Mouse (Mus musculus): ENCODE results near the gene Ppp1r3g. TPM values are rescaled to one million over a fixed set of nuclear protein-coding genes. Genes with fewer than 3 reads are reported as not detected.
"Not testable (repeated sequence)": the region's sequence is repeated elsewhere in the genome, so short reads cannot be mapped to it uniquely, and the experiment has no call there.

Ppp1r3g gene
- total and polyA plus RNA-seq, 2 experiments from 2014 or later, result 0.50 to 4.3 TPM

GRCm38 (mm10) chr13:35968719-35969430 is 10.2 kb downstream of the Ppp1r3g start:
- Histone ChIP-seq H3K9me3 (ENCODE audit: low read length) (no peaks in the 10 kb centered on the region), H3K27ac (no peak overlapping the region), H3K36me3 (ENCODE audit: insufficient read depth, low read length) (no peaks in the 10 kb centered on the region), H3K27me3 (ENCODE audit: insufficient read depth, low read length) (peaks cover 8% of the 10 kb centered on the region; the same call in 1 of the 2 replicates), H3K4me3 (ENCODE audit: low read length) (peak overlapping the region; percentile 61), H3K4me2 (ENCODE audit: low read depth, low read length) (peak overlapping the region; percentile 100), H3K4me1 (ENCODE audit: insufficient read depth, low read length) (peaks cover 13% of the 10 kb centered on the region; the same call in 1 of the 2 replicates), H3K9ac (replicated peaks; ENCODE audit: low read length) (peak overlapping the region; percentile 56)
- DNase-seq (ENCODE audit: low spot score) (peak; percentile 39), ATAC-seq (peak; percentile 73)
- 0 out of 2 replicates have a peak, but pooled peaks have one; percentile 3 for TF ChIP-seq CTCF (IDR thresholded peaks at IDR 0.05; ENCODE audit: low read depth)
- under 1% methylated on average over 56 of the region's 57 CpGs for WGBS

- ATAC-seq, result no peak; the same call in 1 of the 2 replicates
- DNase-seq (ENCODE audit: low spot score), result no peak
These were observed 10.7 kb downstream of the Ppp1r3g start for GRCm38 (mm10) chr13:35969431-35969721.

GRCm38 (mm10) chr13:35969829-35970228 is 11.2 kb downstream of the Ppp1r3g start:
- Histone ChIP-seq H3K27ac (no peak overlapping the region), H3K9ac (replicated peaks; ENCODE audit: low read length) (no peak overlapping the region), H3K36me3 (ENCODE audit: insufficient read depth, low read length) (no peaks in the 10 kb centered on the region), H3K9me3 (ENCODE audit: low read length) (no peaks in the 10 kb centered on the region), H3K27me3 (ENCODE audit: insufficient read depth, low read length) (peaks cover 8% of the 10 kb centered on the region; the same call in 1 of the 2 replicates), H3K4me1 (ENCODE audit: insufficient read depth, low read length) (peaks cover 13% of the 10 kb centered on the region; the same call in 1 of the 2 replicates), H3K4me2 (ENCODE audit: low read depth, low read length) (peak overlapping the region; percentile 100), H3K4me3 (ENCODE audit: low read length) (peak overlapping the region; percentile 61)
- no peak for TF ChIP-seq CTCF (IDR thresholded peaks at IDR 0.05; ENCODE audit: low read depth)
- ATAC-seq (no peak), DNase-seq (ENCODE audit: low spot score) (no peak)
- 35% methylated on average over 9 of the region's 9 CpGs for WGBS

More at GRCm38 (mm10) chr13:35969431-35969721, 10.7 kb downstream of the Ppp1r3g start:
- Histone ChIP-seq H3K4me2 (ENCODE audit: low read depth, low read length) (peak overlapping the region; percentile 100), H3K9me3 (ENCODE audit: low read length) (no peaks in the 10 kb centered on the region), H3K27me3 (ENCODE audit: insufficient read depth, low read length) (peaks cover 8% of the 10 kb centered on the region; the same call in 1 of the 2 replicates), H3K9ac (replicated peaks; ENCODE audit: low read length) (peak overlapping the region; percentile 56), H3K4me3 (ENCODE audit: low read length) (peak overlapping the region; percentile 61), H3K4me1 (ENCODE audit: insufficient read depth, low read length) (peaks cover 13% of the 10 kb centered on the region; the same call in 1 of the 2 replicates), H3K27ac (no peak overlapping the region), H3K36me3 (ENCODE audit: insufficient read depth, low read length) (no peaks in the 10 kb centered on the region)
- 1% methylated on average over 18 of the region's 18 CpGs for WGBS
- no peak for TF ChIP-seq CTCF (IDR thresholded peaks at IDR 0.05; ENCODE audit: low read depth)

GRCm38 (mm10) chr13:35976912-35977311 is 18.3 kb downstream of the Ppp1r3g start:
- Histone ChIP-seq H3K27me3 (ENCODE audit: insufficient read depth, low read length) (no peaks in the 10 kb centered on the region), H3K4me2 (ENCODE audit: low read depth, low read length) (no peak overlapping the region), H3K27ac (no peak overlapping the region), H3K9me3 (ENCODE audit: low read length) (no peaks in the 10 kb centered on the region), H3K4me3 (ENCODE audit: low read length) (no peak overlapping the region), H3K36me3 (ENCODE audit: insufficient read depth, low read length) (peaks cover 9% of the 10 kb centered on the region; the same call in 1 of the 2 replicates), H3K9ac (replicated peaks; ENCODE audit: low read length) (no peak overlapping the region), H3K4me1 (ENCODE audit: insufficient read depth, low read length) (no peaks in the 10 kb centered on the region)
- 66% methylated on average over 7 of the region's 7 CpGs for WGBS
- DNase-seq (ENCODE audit: low spot score) (peak; percentile 25), ATAC-seq (no peak; the same call in 1 of the 2 replicates)
- TF ChIP-seq CTCF (IDR thresholded peaks at IDR 0.05; ENCODE audit: low read depth), result no peak

GRCm38 (mm10) chr13:35980471-35980870 is 21.8 kb downstream of the Ppp1r3g start:
- Histone ChIP-seq H3K9me3 (ENCODE audit: low read length) (no peaks in the 10 kb centered on the region), H3K27me3 (ENCODE audit: insufficient read depth, low read length) (no peaks in the 10 kb centered on the region), H3K36me3 (ENCODE audit: insufficient read depth, low read length) (peaks cover 9% of the 10 kb centered on the region; the same call in 1 of the 2 replicates), H3K4me1 (ENCODE audit: insufficient read depth, low read length) (no peaks in the 10 kb centered on the region), H3K27ac (no peak overlapping the region), H3K4me2 (ENCODE audit: low read depth, low read length) (no peak overlapping the region), H3K9ac (replicated peaks; ENCODE audit: low read length) (no peak overlapping the region), H3K4me3 (ENCODE audit: low read length) (no peak overlapping the region)
- WGBS, result 30% methylated on average over 4 of the region's 4 CpGs
- TF ChIP-seq CTCF (IDR thresholded peaks at IDR 0.05; ENCODE audit: low read depth), result no peak
- ATAC-seq (no peak), DNase-seq (ENCODE audit: low spot score) (no peak)

- H3K9ac ChIP-seq (replicated peaks; ENCODE audit: low read length), result no peak overlapping the region
- H3K27me3 ChIP-seq (ENCODE audit: insufficient read depth, low read length), result no peaks in the 10 kb centered on the region
- 87% methylated on average over 6 of the region's 6 CpGs for WGBS
- H3K4me1 ChIP-seq (ENCODE audit: insufficient read depth, low read length), result 0 out of 2 replicates have a peak, but pooled peaks cover 5% of the 10 kb centered on the region
- H3K4me3 ChIP-seq (ENCODE audit: low read length), result no peak overlapping the region
- H3K36me3 ChIP-seq (ENCODE audit: insufficient read depth, low read length), result peaks cover 6% of the 10 kb centered on the region; the same call in 1 of the 2 replicates
- no peak overlapping the region for H3K4me2 ChIP-seq (ENCODE audit: low read depth, low read length)
- no peak overlapping the region for H3K27ac ChIP-seq
- no peak for TF ChIP-seq CTCF (IDR thresholded peaks at IDR 0.05; ENCODE audit: low read depth)
- DNase-seq (ENCODE audit: low spot score) (no peak), ATAC-seq (no peak; the same call in 1 of the 2 replicates)
- no peaks in the 10 kb centered on the region for H3K9me3 ChIP-seq (ENCODE audit: low read length)
These were observed 24.3 kb downstream of the Ppp1r3g start for GRCm38 (mm10) chr13:35982985-35983384.

- Histone ChIP-seq H3K4me2 (ENCODE audit: low read depth, low read length) (no peak overlapping the region), H3K4me3 (ENCODE audit: low read length) (no peak overlapping the region), H3K4me1 (ENCODE audit: insufficient read depth, low read length) (0 out of 2 replicates have a peak, but pooled peaks cover 5% of the 10 kb centered on the region), H3K9me3 (ENCODE audit: low read length) (no peaks in the 10 kb centered on the region), H3K36me3 (ENCODE audit: insufficient read depth, low read length) (no peaks in the 10 kb centered on the region), H3K9ac (replicated peaks; ENCODE audit: low read length) (no peak overlapping the region), H3K27ac (0 out of 2 replicates have a peak overlapping the region, but pooled peaks have one; percentile 36), H3K27me3 (ENCODE audit: insufficient read depth, low read length) (no peaks in the 10 kb centered on the region)
- WGBS, result 50% methylated on average over 3 of the region's 3 CpGs
- TF ChIP-seq CTCF (IDR thresholded peaks at IDR 0.05; ENCODE audit: low read depth), result no peak
- no peak for ATAC-seq
- no peak for DNase-seq (ENCODE audit: low spot score)
These were observed 30.7 kb downstream of the Ppp1r3g start for GRCm38 (mm10) chr13:35989329-35989728.

GRCm38 (mm10) chr13:35991185-35991584 is 32.5 kb downstream of the Ppp1r3g start:
- H3K27ac ChIP-seq; H3K4me1 ChIP-seq (ENCODE audit: insufficient read depth, low read length); H3K9ac ChIP-seq (replicated peaks; ENCODE audit: low read length); H3K27me3 ChIP-seq (ENCODE audit: insufficient read depth, low read length); DNase-seq (ENCODE audit: low spot score); H3K4me2 ChIP-seq (ENCODE audit: low read depth, low read length); ATAC-seq; H3K36me3 ChIP-seq (ENCODE audit: insufficient read depth, low read length); H3K4me3 ChIP-seq (ENCODE audit: low read length); H3K9me3 ChIP-seq (ENCODE audit: low read length): not testable (repeated sequence)
- WGBS, result 96% methylated on average over 17 of the region's 21 CpGs

All from hindbrain, postnatal 0 days (tissue).